Mouse (Mus musculus) megakaryocyte, embryonic 14.5 days (primary cell): ENCODE data around the gene Ppp1r18.

Experiments used
- FLI1 ChIP-seq: IDR thresholded peaks from 2 replicates; pipeline ENCODE4 v1.6.1; 2012; ENCODE audit warnings: low read length, inconsistent platforms, mixed read lengths
- GATA1 ChIP-seq: IDR thresholded peaks from 3 replicates; pipeline ENCODE4 v1.6.1; 2012; ENCODE audit warnings: mixed read lengths, low read length, inconsistent platforms, borderline replicate concordance

DNA sequence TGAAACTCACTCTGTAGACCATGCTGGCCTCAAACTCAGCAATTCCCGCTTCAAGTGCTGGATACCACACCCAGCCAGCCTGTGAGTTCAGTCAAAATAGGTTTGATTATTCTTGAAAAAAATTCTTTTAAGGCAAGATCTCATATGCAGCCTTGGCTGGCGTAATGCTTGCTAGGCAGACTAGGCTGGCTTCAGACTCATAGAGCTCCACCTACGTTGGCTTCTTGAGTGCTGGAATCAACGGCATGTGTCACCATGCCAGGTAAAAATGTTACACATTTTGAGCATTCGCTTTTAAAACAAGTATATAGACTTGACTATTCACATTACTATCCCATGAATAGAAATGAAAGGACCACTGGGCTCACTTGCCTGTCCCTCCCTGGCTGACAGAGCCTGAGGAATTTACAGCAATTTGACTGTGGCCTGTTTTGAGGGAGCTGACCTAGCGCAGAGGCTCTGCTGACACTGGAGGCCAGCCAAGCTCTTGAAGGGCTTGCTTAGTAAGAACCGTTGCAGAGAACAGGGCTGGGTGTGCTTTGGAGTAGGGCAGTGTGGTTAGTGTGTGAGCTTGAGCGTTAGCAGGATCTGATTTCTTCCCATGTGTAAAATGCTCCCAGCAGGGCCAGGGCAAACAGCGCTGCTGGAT, 38.1 kb downstream of the Ppp1r18 start:
- TF ChIP-seq GATA1, result no peak
- TF ChIP-seq FLI1, result no peak
